Mouse (Mus musculus): ENCODE data around the gene 1700012P22Rik.

Gene 1700012P22Rik

GRCm38 (mm10) chr4:144438672-144439071, at the start of gene 1700012P22Rik:
1700012P22Rik (minus strand) TSS chr4:144438772.
- no peak for DNase-seq (ENCODE audit: low spot score in 2 of 2)

- DNase-seq (ENCODE audit: low spot score in 2 of 2) = no peak
Measured at GRCm38 (mm10) chr4:144468091-144468490, 29.5 kb upstream of the 1700012P22Rik start.

- no peak for DNase-seq (ENCODE audit: low spot score in 2 of 2)
Measured at GRCm38 (mm10) chr4:144465206-144465605, 26.6 kb upstream of the 1700012P22Rik start.

- no peak for DNase-seq (ENCODE audit: low spot score in 2 of 2)
Measured at GRCm38 (mm10) chr4:144463656-144464055, 25.1 kb upstream of the 1700012P22Rik start, which contains the start of gene Aadacl3. Aadacl3 (minus strand) TSS chr4:144463756.

GRCm38 (mm10) chr4:144453217-144453616, 14.6 kb upstream of the 1700012P22Rik start, which contains the start of gene Gm9944:
Gm9944 (minus strand) TSS chr4:144453317.
- DNase-seq (ENCODE audit: low spot score in 2 of 2) = no peak

GRCm38 (mm10) chr4:144448546-144448945, 10.0 kb upstream of the 1700012P22Rik start:
- no peak for DNase-seq (ENCODE audit: low spot score in 2 of 2)

- DNase-seq (ENCODE audit: low spot score in 2 of 2) = no peak
Measured at GRCm38 (mm10) chr4:144441582-144441981, 3.0 kb upstream of the 1700012P22Rik start.

- no peak for DNase-seq (ENCODE audit: low spot score in 2 of 2)
Measured at GRCm38 (mm10) chr4:144441095-144441494, 2.5 kb upstream of the 1700012P22Rik start.

- DNase-seq (ENCODE audit: low spot score in 2 of 2) = no peak
Measured at GRCm38 (mm10) chr4:144433216-144433615, 5.4 kb downstream of the 1700012P22Rik start.

GRCm38 (mm10) chr4:144430723-144431122, 7.8 kb downstream of the 1700012P22Rik start:
- no peak for DNase-seq (ENCODE audit: low spot score in 2 of 2)

GRCm38 (mm10) chr4:144428868-144429267, 9.7 kb downstream of the 1700012P22Rik start:
- DNase-seq (ENCODE audit: low spot score in 2 of 2) = no peak

GRCm38 (mm10) chr4:144424590-144424989, 14.0 kb downstream of the 1700012P22Rik start:
- no peak for DNase-seq (ENCODE audit: low spot score in 2 of 2)

GRCm38 (mm10) chr4:144420644-144421043, 17.9 kb downstream of the 1700012P22Rik start:
- no peak for DNase-seq (ENCODE audit: low spot score in 2 of 2)

- no peak for DNase-seq (ENCODE audit: low spot score in 2 of 2)
Measured at GRCm38 (mm10) chr4:144408290-144408689, 30.3 kb downstream of the 1700012P22Rik start, which contains the start of gene Pramef12. Pramef12 (minus strand) TSS chr4:144408464.

- no peak for DNase-seq (ENCODE audit: low spot score in 2 of 2)
Measured at GRCm38 (mm10) chr4:144406261-144406660, 32.3 kb downstream of the 1700012P22Rik start.

- DNase-seq (ENCODE audit: low spot score in 2 of 2) = no peak
Measured at GRCm38 (mm10) chr4:144404456-144405086, 34.0 kb downstream of the 1700012P22Rik start.

GRCm38 (mm10) chr4:144402712-144403111, 35.9 kb downstream of the 1700012P22Rik start:
- DNase-seq (ENCODE audit: low spot score in 2 of 2) = no peak

- no peak for DNase-seq (ENCODE audit: low spot score in 2 of 2)
Measured at GRCm38 (mm10) chr4:144396316-144396715, 42.3 kb downstream of the 1700012P22Rik start.

- DNase-seq (ENCODE audit: low spot score in 2 of 2) = no peak
Measured at GRCm38 (mm10) chr4:144377911-144378310, 60.7 kb downstream of the 1700012P22Rik start, which contains the start of gene Pramef20. Pramef20 (minus strand) TSS chr4:144377933.

Measured in spleen, postnatal 14 days (tissue).